Mouse (Mus musculus): Measurements from ENCODE around the gene Arhgef18.

GRCm38 (mm10) chr8:3411901-3412301 is 19.1 kb downstream of the Arhgef18 start:
- no peak for TF ChIP-seq POLR2A (IDR thresholded peaks at IDR 0.05; ENCODE audit: borderline replicate concordance, control insufficient read depth, low read depth, low read length)
- no peak for TF ChIP-seq CTCF (IDR thresholded peaks at IDR 0.05; ENCODE audit: control insufficient read depth, insufficient read depth, low read length)
